Mouse (Mus musculus) intestine, postnatal 0 days (tissue): ENCODE measurements around the gene Zdhhc17. TPM values are rescaled to one million over a fixed set of nuclear protein-coding genes. Genes with fewer than 3 reads are reported as not detected.

Experiments used
- ATAC-seq: fragments of 200-750 bp; cut with Nextera tagmentation; 2 replicates; pipeline ENCODE4 v1.8.0; 2017; ENCODE audit warnings: mild to moderate bottlenecking, moderate TSS enrichment, moderate library complexity
- H3K27ac ChIP-seq: fragments of 300-500 bp; sonication (generic); 2 replicates; pipeline ENCODE4 v1.5.1; 2014; ENCODE audit warnings: mild to moderate bottlenecking, low read depth, low read length, moderate library complexity
- H3K27me3 ChIP-seq: fragments of 300-500 bp; sonication (generic); replicated peaks from 2 replicates; pipeline ENCODE4 v1.6.1; 2014; ENCODE audit warnings: low read length, mixed read lengths; ENCODE audit not compliant: control insufficient read depth, insufficient read depth
- H3K36me3 ChIP-seq: fragments of 300-500 bp; sonication (generic); 2 replicates; pipeline ENCODE4 v1.6.1; 2014; ENCODE audit warnings: mild to moderate bottlenecking, moderate library complexity; ENCODE audit not compliant: control insufficient read depth, insufficient read depth
- H3K4me1 ChIP-seq: fragments of 300-500 bp; sonication (generic); replicated peaks from 2 replicates; pipeline ENCODE4 v1.6.1; 2014; ENCODE audit warnings: antibody characterized with exemption, low read length, mixed read lengths; ENCODE audit not compliant: control insufficient read depth, insufficient read depth
- H3K4me2 ChIP-seq: fragments of 300-500 bp; sonication (generic); replicated peaks from 2 replicates; pipeline ENCODE4 v1.6.1; 2014; ENCODE audit warnings: low read depth, mild to moderate bottlenecking, moderate library complexity
- H3K4me3 ChIP-seq: fragments of 300-500 bp; sonication (generic); 2 replicates; pipeline ENCODE4 v1.5.1; 2014; ENCODE audit warnings: low read depth, low read length
- H3K9ac ChIP-seq: fragments of 300-500 bp; sonication (generic); 2 replicates; pipeline ENCODE4 v1.6.1; 2014; ENCODE audit warnings: mild to moderate bottlenecking, low read depth, low read length
- H3K9me3 ChIP-seq: fragments of 300-500 bp; sonication (generic); 2 replicates; pipeline ENCODE4 v1.6.1; 2016; ENCODE audit warnings: mixed run types; ENCODE audit not compliant: control insufficient read depth
- CTCF ChIP-seq: sonication (generic); IDR thresholded peaks from 2 replicates; pipeline ENCODE4 v1.5.1; 2016; ENCODE audit warnings: low read depth, mild to moderate bottlenecking, control low read depth, antibody characterized with exemption, moderate library complexity
- WGBS: fragments of 180-500 bp; shearing (Covaris S2); extraction: QIAGEN DNeasy Blood & Tissue Kit; methylation state at CpG from one replicate; pipeline ENCODE4 v1.1.7; 2014; 5-methylcytosine and 5-hydroxymethylcytosine counted together
- polyA plus RNA-seq: library from polyadenylated mRNA; unstranded; fragments of >200 nt; fragmentation: Nextera tagmentation; extraction: Ambion mirVana; gene quantifications from 2 replicates; pipeline ENCODE4 v1.2.1, GENCODE M21; 2015

Gene Zdhhc17
- polyA plus RNA-seq, 1 experiment from 2014 or later: 5.4 TPM

GRCm38 (mm10) chr10:111009113-111009640, 763 bp downstream of the Zdhhc17 start:
- ATAC-seq: no peak
- TF ChIP-seq CTCF: no peak
- Histone ChIP-seq H3K4me2 (peak overlapping the region; percentile 88), H3K4me3 (peak overlapping the region; percentile 92), H3K4me1 (peaks cover 6% of the 10 kb centered on the region; the same call in 1 of the 2 replicates), H3K27me3 (no peaks in the 10 kb centered on the region), H3K36me3 (no peaks in the 10 kb centered on the region), H3K27ac (peak overlapping the region; percentile 95), H3K9ac (peak overlapping the region; percentile 96), H3K9me3 (no peaks in the 10 kb centered on the region)
- WGBS: under 1% methylated on average over 27 of the region's 28 CpGs

- H3K27ac ChIP-seq: no peak overlapping the region
- no peak overlapping the region for H3K9ac ChIP-seq
- ATAC-seq: no peak
- peaks cover 6% of the 10 kb centered on the region; the same call in 1 of the 2 replicates for H3K4me1 ChIP-seq
- no peak overlapping the region for H3K4me3 ChIP-seq
- no peaks in the 10 kb centered on the region for H3K27me3 ChIP-seq
- no peak for TF ChIP-seq CTCF
- no peaks in the 10 kb centered on the region for H3K36me3 ChIP-seq
- H3K4me2 ChIP-seq: no peak overlapping the region
- WGBS: 80% methylated on average over 4 of the region's 4 CpGs
- no peaks in the 10 kb centered on the region for H3K9me3 ChIP-seq
Observed at GRCm38 (mm10) chr10:111007687-111008086, 2.3 kb downstream of the Zdhhc17 start.

- Histone ChIP-seq H3K27ac (no peak overlapping the region), H3K9me3 (no peaks in the 10 kb centered on the region), H3K4me1 (peaks cover 3% of the 10 kb centered on the region; the same call in 1 of the 2 replicates), H3K4me2 (no peak overlapping the region), H3K36me3 (no peaks in the 10 kb centered on the region), H3K4me3 (no peak overlapping the region), H3K9ac (no peak overlapping the region), H3K27me3 (no peaks in the 10 kb centered on the region)
- WGBS: 46% methylated on average over 14 of the region's 14 CpGs
- no peak for ATAC-seq
- no peak for TF ChIP-seq CTCF
Observed at GRCm38 (mm10) chr10:111005611-111006488, 4.1 kb downstream of the Zdhhc17 start.

- no peaks in the 10 kb centered on the region for H3K9me3 ChIP-seq
- H3K36me3 ChIP-seq: no peaks in the 10 kb centered on the region
- no peak for TF ChIP-seq CTCF
- no peak overlapping the region for H3K4me2 ChIP-seq
- no peak overlapping the region for H3K27ac ChIP-seq
- H3K9ac ChIP-seq: no peak overlapping the region
- H3K4me1 ChIP-seq: no peaks in the 10 kb centered on the region
- no peak for ATAC-seq
- H3K27me3 ChIP-seq: no peaks in the 10 kb centered on the region
- H3K4me3 ChIP-seq: no peak overlapping the region
- 66% methylated on average over 6 of the region's 6 CpGs for WGBS
Observed at GRCm38 (mm10) chr10:111004220-111004619, 5.7 kb downstream of the Zdhhc17 start.

GRCm38 (mm10) chr10:110999201-110999600, 10.7 kb downstream of the Zdhhc17 start:
- Histone ChIP-seq H3K9ac (no peak overlapping the region), H3K4me1 (no peaks in the 10 kb centered on the region)

GRCm38 (mm10) chr10:110997180-110997579, 12.8 kb downstream of the Zdhhc17 start:
- TF ChIP-seq CTCF: no peak

More at GRCm38 (mm10) chr10:110999201-110999600, 10.7 kb downstream of the Zdhhc17 start:
- Histone ChIP-seq H3K4me2 (no peak overlapping the region), H3K9me3 (no peaks in the 10 kb centered on the region), H3K4me3 (no peak overlapping the region), H3K27ac (no peak overlapping the region), H3K36me3 (no peaks in the 10 kb centered on the region), H3K27me3 (no peaks in the 10 kb centered on the region)
- 59% methylated on average over 5 of the region's 5 CpGs for WGBS
- no peak for ATAC-seq
- no peak for TF ChIP-seq CTCF

More at GRCm38 (mm10) chr10:110997180-110997579, 12.8 kb downstream of the Zdhhc17 start:
- Histone ChIP-seq H3K4me1 (no peaks in the 10 kb centered on the region), H3K9me3 (no peaks in the 10 kb centered on the region), H3K36me3 (no peaks in the 10 kb centered on the region), H3K27me3 (no peaks in the 10 kb centered on the region), H3K27ac (no peak overlapping the region), H3K9ac (no peak overlapping the region), H3K4me2 (no peak overlapping the region), H3K4me3 (no peak overlapping the region)
- WGBS: 85% methylated on average over 6 of the region's 6 CpGs
- ATAC-seq: no peak
